Comparison of ENCODE assay signal across 8 mouse cellular contexts in the genomic region with DNA sequence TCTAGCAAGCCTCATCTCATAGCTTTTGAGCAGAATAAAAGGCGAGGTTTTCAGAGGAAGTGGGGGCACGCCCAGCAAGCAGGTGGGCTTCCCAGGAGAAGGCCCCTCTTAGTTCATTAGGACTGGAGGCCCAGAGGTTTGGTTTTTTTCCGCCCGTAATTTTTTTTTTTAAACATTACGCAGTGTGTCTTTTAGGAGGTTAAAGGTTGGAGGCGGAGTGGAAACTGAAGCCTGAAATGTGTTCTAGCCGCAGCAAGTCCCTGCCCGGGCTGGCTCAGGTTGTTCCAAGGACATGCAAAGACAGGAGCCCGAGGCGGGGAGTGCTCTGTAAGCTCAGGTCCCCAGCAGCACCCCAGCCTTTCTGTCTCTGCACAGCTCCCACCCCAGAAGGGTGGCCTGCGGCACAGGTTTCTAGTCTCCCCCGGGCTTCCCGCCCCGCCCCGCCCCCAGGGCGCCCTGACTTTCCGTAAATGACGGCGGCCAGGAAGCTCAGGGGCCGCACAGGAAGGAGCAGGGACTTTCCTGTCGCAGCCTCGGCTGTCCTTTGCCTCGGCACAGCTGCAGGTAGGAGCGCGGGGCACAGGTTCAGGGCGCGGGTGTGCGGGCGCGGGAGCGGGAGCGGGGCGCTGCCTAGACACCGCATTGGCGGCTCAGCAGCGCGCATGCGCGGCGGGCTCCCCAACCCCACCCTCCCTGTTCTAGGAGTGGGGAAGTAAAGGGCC. TPM values are rescaled to one million over a fixed set of nuclear protein-coding genes. Genes with fewer than 3 reads are reported as not detected.
A peak's percentile ranks its signal among the peaks of the same experiment; 100 is the strongest.
DNase-seq lines count a peak whose midpoint lies in the region; ATAC-seq and TF ChIP-seq lines count a peak whose summit lies in the region.

TSS of gene Jak3 (plus strand) at position 277 of the 722 bp plus-strand sequence.

- peak within 1 kb of the TSS; percentile 80 for H3K4me3 ChIP-seq in erythroblast, embryonic 14.5 days (replicated peaks)
- H3K4me3 ChIP-seq in heart, embryonic 14.5 days (ENCODE audit: control insufficient read depth in 1 of 2, insufficient read depth in 1 of 2, low read depth in 1 of 2, low read length in 2 of 2): peak within 1 kb of the TSS; percentile 89 to 95
- peak within 1 kb of the TSS; percentile 47 for H3K4me3 ChIP-seq in kidney, postnatal 0 days (replicated peaks; ENCODE audit: low read depth, low read length)
- peak within 1 kb of the TSS; percentile 82 for H3K4me3 ChIP-seq in small intestine, adult 2 months (ENCODE audit: low read depth, low read length)

- 3% methylated on average over 40 of the region's 40 CpGs for WGBS in heart, embryonic 14.5 days
- WGBS in kidney, postnatal 0 days: 4% methylated on average over 39 of the region's 40 CpGs
- under 1% methylated on average over 40 of the region's 40 CpGs for WGBS in small intestine, adult 2 months

- no peak for TF ChIP-seq POLR2A in small intestine, adult 2 months (IDR thresholded peaks at IDR 0.05; ENCODE audit: low read depth, low read length)

- peak within 1 kb of the TSS; percentile 55 to 72 for H3K27ac ChIP-seq in heart, embryonic 14.5 days (replicated peaks in 1 of 2; ENCODE audit: control insufficient read depth in 1 of 2, insufficient read depth in 1 of 2, low read depth in 2 of 2, low read length in 2 of 2)
- peak within 1 kb of the TSS; percentile 47; the same call in 1 of the 2 replicates for H3K27ac ChIP-seq in kidney, postnatal 0 days
- H3K27ac ChIP-seq in small intestine, adult 2 months (ENCODE audit: insufficient read depth, low read depth, low read length): peak within 1 kb of the TSS; percentile 66

- no peak for ATAC-seq in erythroblast, adult 5-6 weeks (replicated peaks; ENCODE audit: low FRiP score, poor library complexity, severe bottlenecking)
- ATAC-seq in heart, embryonic 14.5 days (ENCODE audit: insufficient number of reproducible peaks, insufficient read depth, low FRiP score, low read depth): peak; percentile 38
- 0 out of 2 replicates have a peak, but pooled peaks have one; percentile 6 for ATAC-seq in kidney, postnatal 0 days (replicated peaks; ENCODE audit: low FRiP score, low read depth)

- H3K9ac ChIP-seq in heart, embryonic 14.5 days (ENCODE audit: low read length): peak within 1 kb of the TSS; percentile 88
- peak within 1 kb of the TSS; percentile 50 for H3K9ac ChIP-seq in kidney, postnatal 0 days (ENCODE audit: low read depth, low read length)

- peaks cover 15% of the 10 kb centered on the region for H3K27me3 ChIP-seq in erythroblast, embryonic 14.5 days (ENCODE audit: control insufficient read depth)
- H3K27me3 ChIP-seq in heart, embryonic 14.5 days (ENCODE audit: control insufficient read depth, insufficient read depth, low read length): peaks cover 29% of the 10 kb centered on the region
- peaks cover 22% of the 10 kb centered on the region for H3K27me3 ChIP-seq in kidney, postnatal 0 days (ENCODE audit: insufficient read depth, low read length)
- H3K27me3 ChIP-seq in small intestine, adult 2 months (ENCODE audit: control insufficient read depth, insufficient read depth, low read length): 0 out of 2 replicates have a peak, but pooled peaks cover 1% of the 10 kb centered on the region

- H3K4me2 ChIP-seq in heart, embryonic 14.5 days (ENCODE audit: low read length): peak within 1 kb of the TSS; percentile 80
- H3K4me2 ChIP-seq in kidney, postnatal 0 days (ENCODE audit: low read length): peak within 1 kb of the TSS; percentile 78

- peak; percentile 55 to 66 for DNase-seq in adrenal gland, adult 18-20 months (ENCODE audit: low spot score in 2 of 2)
- DNase-seq in embryo, embryonic 9.5 days (ENCODE audit: extremely low spot score): peak; percentile 57
- peak; percentile 60 for DNase-seq in kidney, postnatal 0 days (ENCODE audit: low spot score)
- DNase-seq in lung, postnatal 14 days: peak; percentile 55

- no peak for TF ChIP-seq CTCF in kidney, postnatal 0 days (IDR thresholded peaks at IDR 0.05; ENCODE audit: low read depth)
- no peak for TF ChIP-seq CTCF in small intestine, adult 2 months (IDR thresholded peaks at IDR 0.05; ENCODE audit: extremely low read depth, insufficient read length, insufficient replicate concordance, low read depth, low read length)

- peaks cover 15% of the 10 kb centered on the region for H3K9me3 ChIP-seq in erythroblast, embryonic 14.5 days (ENCODE audit: control insufficient read depth, low read length)
- no peaks in the 10 kb centered on the region for H3K9me3 ChIP-seq in heart, embryonic 14.5 days (ENCODE audit: control insufficient read depth, low read length)
- no peaks in the 10 kb centered on the region for H3K9me3 ChIP-seq in kidney, postnatal 0 days (replicated peaks; ENCODE audit: low read length)

- peaks cover 10% of the 10 kb centered on the region for H3K36me3 ChIP-seq in erythroblast, embryonic 14.5 days (ENCODE audit: control insufficient read depth)
- no peaks in the 10 kb centered on the region for H3K36me3 ChIP-seq in heart, embryonic 14.5 days (ENCODE audit: control insufficient read depth, insufficient read depth, low read length)
- H3K36me3 ChIP-seq in kidney, postnatal 0 days (ENCODE audit: insufficient read depth, low read length): no peaks in the 10 kb centered on the region
- H3K36me3 ChIP-seq in small intestine, adult 2 months (ENCODE audit: control insufficient read depth, insufficient read depth, low read length): peaks cover 1% of the 10 kb centered on the region; the same call in 1 of the 2 replicates

- H3K4me1 ChIP-seq in erythroblast, embryonic 14.5 days (ENCODE audit: control insufficient read depth): peaks cover 34% of the 10 kb centered on the region
- H3K4me1 ChIP-seq in heart, embryonic 14.5 days (ENCODE audit: control insufficient read depth in 2 of 2, insufficient read depth in 2 of 2, low read length in 2 of 2): peaks cover 10 to 33% of the 10 kb centered on the region in 2 experiments
- peaks cover 19% of the 10 kb centered on the region for H3K4me1 ChIP-seq in kidney, postnatal 0 days (replicated peaks; ENCODE audit: insufficient read depth, low read length)
- peaks cover 8% of the 10 kb centered on the region for H3K4me1 ChIP-seq in small intestine, adult 2 months (ENCODE audit: control insufficient read depth, insufficient read depth, insufficient read length, low read length)

RNA-seq across cellular contexts. Expression of gene Jak3, which starts in this region (rescaled TPM):
- polyA plus RNA-seq in erythroblast, embryonic 14.5 days (2012): 1.5 TPM in 2 replicates
- total RNA-seq in erythroblast, adult 5-6 weeks (2015; ENCODE audit: low replicate concordance): 1.2 and 1.9 TPM in 2 replicates
- total RNA-seq in erythroblast, adult 5-6 weeks (2017; ENCODE audit: low replicate concordance): 0.43 and 1.4 TPM in 2 replicates
- 10 to 100 TPM; 11.6 to 17.3 TPM for total RNA-seq in adrenal gland, adult 18-20 months (2021)
- polyA plus RNA-seq in heart, embryonic 14.5 days (2014; fragmentation: Nextera tagmentation; extraction: Ambion mirVana): 5.9 and 6.3 TPM in 2 replicates
- polyA plus RNA-seq in kidney, postnatal 0 days (2015; fragmentation: Nextera tagmentation; extraction: Ambion mirVana): 5.3 TPM in 2 replicates
- polyA plus RNA-seq in small intestine, adult 2 months (2012; rRNA removed): 14.3 and 20.3 TPM in 2 replicates

Comparison
In these comparisons a context has a peak if more than half of its experiments do, and no peak if none do; other contexts are left out.
1. RNA of gene Jak3 (total RNA-seq): 11.6 to 17.3 TPM in adrenal gland, adult 18-20 months; 0.43 to 1.9 TPM in erythroblast, adult 5-6 weeks; every median in the first group is over 4 times any median in the second.
2. Peak in every context shown above with its lines, with median percentiles within 50 percentile points of each other: H3K4me3 ChIP-seq, DNase-seq and H3K27ac ChIP-seq.